Mouse (Mus musculus) lung, adult 2 months (tissue): ENCODE data around the gene Cd47. TPM values are rescaled to one million over a fixed set of nuclear protein-coding genes. Genes with fewer than 3 reads are reported as not detected.

Experiments
- DNase-seq: peaks from one replicate; pipeline ENCODE4 v3.0.0; 2022
- H3K4me1 ChIP-seq: fragments of 200-500 bp; 2 replicates; pipeline ENCODE4 v1.6.1; 2011; ENCODE audit warnings: low read length; ENCODE audit not compliant: control insufficient read depth, insufficient read depth
- H3K4me3 ChIP-seq: fragments of 200-500 bp; replicated peaks from 2 replicates; pipeline ENCODE3; 2011; ENCODE audit warnings: low read depth, mild to moderate bottlenecking, control low read depth, low read length; ENCODE audit errors: extremely low read depth
- CTCF ChIP-seq: fragments of 200-500 bp; IDR thresholded peaks from 2 replicates; pipeline ENCODE4 v1.5.1; 2011; ENCODE audit warnings: mild to moderate bottlenecking, low read length, control low read depth; ENCODE audit not compliant: insufficient read depth
- POLR2A ChIP-seq: fragments of 200-500 bp; IDR thresholded peaks from 2 replicates; pipeline ENCODE4 v1.6.1; 2011; ENCODE audit warnings: low read depth, mild to moderate bottlenecking, control low read depth, low read length, borderline replicate concordance; ENCODE audit errors: extremely low read depth
- WGBS: fragments of 180-500 bp; shearing (Covaris S2); methylation state at CpG from one replicate; pipeline ENCODE4 v1.1.7; 2018; 5-methylcytosine and 5-hydroxymethylcytosine counted together
- polyA plus RNA-seq: library from polyadenylated mRNA; depleted of rRNA; stranded (reverse); fragments of >200 nt; gene quantifications from 2 replicates; pipeline ENCODE4 v1.2.3, GENCODE M21; 2012; rRNA removed

Gene Cd47
- polyA plus RNA-seq, 1 experiment, result 80.1 TPM

DNA sequence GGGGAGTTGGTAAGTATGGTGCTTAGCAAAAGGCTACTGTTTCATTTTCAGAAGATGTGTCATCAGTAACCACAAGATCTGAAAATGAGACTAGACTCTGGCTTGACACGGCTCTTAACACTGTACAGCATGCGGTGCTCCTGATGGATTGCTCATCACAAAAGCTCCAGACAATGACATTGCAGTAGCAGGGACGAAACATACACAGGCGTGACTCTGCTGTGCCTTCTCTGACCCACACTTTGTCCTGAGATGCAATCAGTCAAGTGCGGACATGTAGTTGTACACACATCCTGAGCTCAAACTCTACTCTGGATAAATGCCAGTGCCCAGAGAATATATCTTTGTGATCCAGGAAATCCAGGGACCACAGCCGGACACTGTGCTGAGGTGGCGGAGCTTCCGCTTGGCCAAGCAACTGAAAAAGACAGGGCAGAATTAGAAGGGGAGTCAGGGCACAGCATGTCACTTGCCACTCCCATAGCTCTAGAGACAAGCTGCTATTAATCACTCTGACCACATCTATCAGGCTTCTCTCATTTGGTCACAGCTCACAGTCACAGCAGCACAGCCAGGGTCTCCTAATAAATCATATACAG, 151.7 kb downstream of the Cd47 start:
- H3K4me3 ChIP-seq, result no peak overlapping the region
- H3K4me1 ChIP-seq, result peaks cover 23% of the 10 kb centered on the region
- TF ChIP-seq CTCF, result no peak
- no peak for TF ChIP-seq POLR2A
- WGBS, result 42% methylated on average over 8 of the region's 8 CpGs
- DNase-seq, result peak; percentile 19

DNA sequence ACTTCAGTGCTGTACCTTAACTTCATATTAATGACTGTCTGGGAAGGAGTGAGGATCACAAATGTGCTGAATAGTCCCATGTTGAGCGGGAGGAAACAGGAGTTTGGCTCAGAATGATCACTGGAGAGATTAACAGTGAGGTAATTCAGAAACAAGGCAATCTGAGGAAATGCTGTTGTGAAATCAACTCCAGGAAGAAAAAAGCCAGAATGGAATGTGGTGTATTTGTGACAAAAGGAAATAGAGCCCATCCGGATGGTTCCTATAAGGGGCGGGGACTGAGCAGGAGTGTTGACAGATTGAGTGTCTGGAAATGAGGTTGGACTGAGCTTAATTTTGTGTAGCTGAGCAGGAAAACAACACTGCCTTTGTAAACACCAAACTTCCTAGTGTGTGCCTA, 153.5 kb downstream of the Cd47 start:
- 14% methylated on average over 3 of the region's 3 CpGs for WGBS
- TF ChIP-seq POLR2A, result no peak
- no peak for TF ChIP-seq CTCF
- no peak for DNase-seq
- no peak overlapping the region for H3K4me3 ChIP-seq
- H3K4me1 ChIP-seq, result peaks cover 23% of the 10 kb centered on the region

DNA sequence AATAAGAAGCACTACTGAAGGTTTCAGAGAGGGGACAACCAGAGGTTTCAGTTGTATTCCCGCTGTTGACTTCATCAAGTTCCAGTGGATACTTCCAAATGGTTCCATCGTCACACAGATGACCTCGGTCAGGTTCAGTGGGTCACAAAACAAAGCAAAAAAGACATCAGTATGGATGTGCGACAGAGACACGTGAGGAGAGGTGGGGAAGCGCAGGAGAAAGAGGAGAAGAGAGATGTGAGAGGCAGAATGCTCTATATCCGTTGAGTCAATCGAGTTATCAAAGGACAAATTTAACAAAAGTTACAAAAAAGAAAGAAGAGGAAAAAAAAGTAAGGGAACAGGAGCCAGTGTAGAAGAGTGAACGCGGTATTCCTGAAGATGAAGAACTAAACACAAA, 154.6 kb downstream of the Cd47 start:
- TF ChIP-seq POLR2A (no peak), CTCF (no peak)
- Histone ChIP-seq H3K4me3 (no peak overlapping the region), H3K4me1 (peaks cover 19% of the 10 kb centered on the region)
- 97% methylated on average over 10 of the region's 10 CpGs for WGBS
- DNase-seq, result no peak

DNA sequence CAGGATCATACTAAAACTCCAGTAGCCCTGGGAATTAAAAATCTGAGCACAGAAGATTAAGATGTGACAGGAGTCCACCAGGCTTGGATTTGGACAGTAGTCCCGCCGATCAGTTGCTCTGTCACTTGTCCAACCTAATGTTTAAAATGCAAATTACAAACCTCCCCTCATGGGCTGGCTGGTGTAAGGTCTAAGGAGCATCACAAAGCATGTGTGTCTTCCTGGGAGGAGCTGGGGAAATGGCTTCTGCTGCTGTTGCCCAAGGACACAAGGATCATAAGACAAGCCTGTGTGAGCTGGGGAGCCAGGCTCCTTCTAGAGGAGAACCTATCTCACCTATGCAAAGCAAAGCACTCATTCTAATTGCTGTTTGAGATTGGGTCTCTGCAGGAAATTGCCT, 155.0 kb downstream of the Cd47 start:
- 86% methylated on average over 2 of the region's 2 CpGs for WGBS
- TF ChIP-seq CTCF, result no peak
- TF ChIP-seq POLR2A, result no peak
- DNase-seq, result no peak
- Histone ChIP-seq H3K4me3 (no peak overlapping the region), H3K4me1 (peaks cover 19% of the 10 kb centered on the region)

DNA sequence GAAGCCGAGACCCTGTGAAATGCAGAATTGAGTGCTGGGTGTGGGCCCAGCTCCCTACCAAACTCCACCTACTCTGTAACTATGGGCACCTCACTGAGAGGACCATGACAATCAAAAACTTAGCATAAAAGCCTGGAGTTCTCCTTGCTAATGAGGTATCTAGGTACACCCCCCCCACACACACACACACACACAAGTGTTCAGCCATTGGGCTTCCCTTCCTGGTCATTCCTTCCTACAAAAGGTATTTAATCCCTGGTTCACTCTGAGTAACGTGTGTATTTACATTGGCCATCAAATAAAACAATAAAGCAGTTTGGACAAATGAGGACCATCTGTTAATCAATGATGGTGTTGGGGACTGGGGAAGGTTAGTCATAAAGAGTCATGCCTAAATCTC, 155.6 kb downstream of the Cd47 start:
- no peak for TF ChIP-seq CTCF
- TF ChIP-seq POLR2A, result no peak
- Histone ChIP-seq H3K4me1 (peaks cover 19% of the 10 kb centered on the region), H3K4me3 (no peak overlapping the region)
- DNase-seq, result no peak
- WGBS, result 84% methylated on average over 2 of the region's 2 CpGs

DNA sequence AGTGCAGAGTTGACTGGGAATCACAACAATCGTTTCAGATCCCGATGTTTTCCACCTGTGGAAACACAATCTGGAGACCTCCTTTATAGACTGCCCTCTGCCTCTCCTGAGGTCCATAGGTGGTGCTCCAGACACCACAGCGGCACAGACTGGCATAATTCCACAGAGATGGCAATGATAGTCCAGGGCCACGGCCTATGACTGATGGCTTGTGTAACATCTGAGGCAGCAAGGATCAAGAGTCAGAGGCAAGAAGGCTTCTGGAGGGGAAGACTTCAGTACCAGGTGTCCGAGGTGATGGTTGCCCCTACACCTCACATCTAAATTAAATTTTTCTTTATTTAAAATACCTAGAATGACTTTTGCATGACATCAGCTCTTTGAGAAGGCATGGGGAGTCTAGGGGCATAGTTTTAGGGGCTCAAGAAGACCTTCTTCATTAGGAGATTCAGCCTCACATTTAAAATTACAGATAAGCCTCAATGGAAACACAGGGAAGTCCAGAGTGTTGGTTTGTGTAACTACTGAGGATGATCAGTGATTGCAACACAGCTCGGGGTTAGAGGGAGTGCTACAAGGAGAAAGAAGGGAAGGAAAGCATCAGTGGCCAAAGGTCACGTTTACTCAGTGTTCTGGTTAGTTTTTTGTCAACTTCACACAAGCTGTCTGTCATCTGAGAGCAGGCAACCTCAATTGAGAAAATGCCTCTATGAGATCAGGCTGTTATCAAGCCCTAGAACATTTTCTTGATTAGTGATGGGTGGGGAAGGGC, 156.4 kb downstream of the Cd47 start:
- DNase-seq, result no peak
- no peak for TF ChIP-seq POLR2A
- WGBS, result 84% methylated on average over 7 of the region's 7 CpGs
- no peak overlapping the region for H3K4me3 ChIP-seq
- H3K4me1 ChIP-seq, result peaks cover 15% of the 10 kb centered on the region

DNA sequence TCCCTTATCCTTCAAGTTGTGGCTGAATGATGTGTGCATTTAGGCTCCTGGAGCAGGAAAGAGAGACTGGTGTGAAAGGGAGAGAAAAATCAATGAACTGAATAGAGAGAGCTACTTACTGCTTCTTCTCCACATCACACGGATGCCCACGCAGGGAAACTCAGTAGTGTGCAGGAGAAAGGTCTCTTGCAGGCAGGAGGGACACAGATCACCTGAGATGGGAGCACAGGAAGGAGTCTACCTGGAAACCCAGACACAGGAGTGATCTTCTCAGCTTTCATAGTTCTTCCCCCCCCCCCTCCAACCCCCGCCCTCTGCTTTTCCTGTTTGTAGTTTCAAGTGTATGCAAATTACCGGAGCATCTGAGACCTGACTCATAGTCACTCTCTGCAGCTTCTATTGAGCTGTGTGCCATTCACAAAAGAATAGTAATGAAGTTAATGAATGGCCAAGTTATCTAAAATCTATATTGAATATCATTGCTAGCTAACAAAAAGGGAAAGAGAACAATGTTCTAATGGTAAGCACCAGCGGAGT, 158.6 kb downstream of the Cd47 start:
- Histone ChIP-seq H3K4me3 (no peak overlapping the region), H3K4me1 (peaks cover 5% of the 10 kb centered on the region)
- 80% methylated on average over 5 of the region's 5 CpGs for WGBS
- TF ChIP-seq POLR2A (no peak), CTCF (no peak)
- DNase-seq, result no peak

DNA sequence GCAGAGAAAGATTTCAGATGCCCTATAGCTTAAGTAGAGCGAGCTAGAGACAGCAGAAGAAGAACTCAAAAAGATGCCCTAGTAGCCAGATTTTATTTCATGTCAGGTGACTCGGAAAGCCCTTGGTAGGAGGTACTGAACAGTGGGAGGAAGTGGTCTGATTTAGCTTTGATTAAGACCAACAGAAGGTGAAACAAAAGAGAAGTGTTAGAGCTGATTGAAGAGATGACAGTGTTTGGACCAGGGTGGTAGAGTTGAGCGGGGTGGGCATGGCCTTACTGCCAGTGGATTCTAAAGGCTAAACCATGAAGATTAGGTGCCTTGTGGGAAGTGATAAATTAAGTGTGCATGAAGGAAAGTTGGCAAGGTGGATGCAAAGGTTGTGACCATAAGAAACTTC, 162.0 kb downstream of the Cd47 start:
- WGBS, result 84% methylated on average over 3 of the region's 3 CpGs
- no peak for TF ChIP-seq POLR2A
- no peak for TF ChIP-seq CTCF
- no peak for DNase-seq
- Histone ChIP-seq H3K4me1 (peaks cover 5% of the 10 kb centered on the region), H3K4me3 (no peak overlapping the region)

DNA sequence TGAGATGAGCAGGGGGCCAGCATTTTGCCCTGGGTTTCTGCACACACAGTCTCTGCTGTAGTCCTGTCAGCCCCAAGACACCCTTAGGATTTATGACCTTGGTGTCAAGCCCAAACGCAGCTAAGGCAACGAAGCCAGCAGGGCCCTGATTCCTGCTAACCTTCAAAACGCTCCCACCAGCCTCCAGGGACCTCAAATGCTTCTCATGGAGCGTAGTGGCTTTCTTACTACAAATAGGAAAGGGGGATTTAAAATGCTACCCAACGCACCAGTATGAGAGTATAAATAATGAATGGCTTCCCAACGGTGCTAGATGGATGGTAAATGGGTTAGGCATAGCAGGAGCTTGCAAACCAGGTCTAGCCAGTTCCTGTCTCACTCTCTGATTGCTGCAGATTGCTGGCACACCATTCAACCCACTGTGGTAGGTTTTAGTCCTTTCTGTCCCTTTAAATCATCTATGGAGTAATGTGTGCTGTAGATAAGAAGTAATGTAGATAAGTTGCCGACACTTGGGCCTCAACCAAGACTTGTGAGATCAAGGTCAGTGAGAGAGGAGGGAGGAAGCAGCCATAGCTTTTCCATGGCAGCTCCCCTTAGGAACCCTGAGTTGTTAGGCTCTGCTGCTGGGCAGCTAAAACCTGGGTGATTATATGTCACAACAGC, 164.1 kb downstream of the Cd47 start:
- Histone ChIP-seq H3K4me1 (peaks cover 5% of the 10 kb centered on the region), H3K4me3 (no peak overlapping the region)
- no peak for TF ChIP-seq CTCF
- TF ChIP-seq POLR2A, result no peak
- WGBS, result 64% methylated on average over 7 of the region's 7 CpGs
- no peak for DNase-seq

Other genes with a start within 250 kb of the Cd47 start
- 4.5 and 5.8 TPM in 2 replicates for gene Ift57, start 101.3 kb upstream of the Cd47 start, polyA plus RNA-seq